Mouse (Mus musculus) cortical plate, adult 2 months (tissue): ENCODE data around the gene Pde9a.

Experiments
- CTCF ChIP-seq: fragments of 200-500 bp; IDR thresholded peaks from 2 replicates; pipeline ENCODE4 v1.5.1; 2011; ENCODE audit warnings: mild to moderate bottlenecking, control low read depth, low read length; ENCODE audit not compliant: insufficient read depth; ENCODE audit errors: extremely low read depth
- POLR2A ChIP-seq: fragments of 200-500 bp; IDR thresholded peaks from 2 replicates; pipeline ENCODE4 v1.6.1; 2011; ENCODE audit warnings: mild to moderate bottlenecking, low read length, control low read depth; ENCODE audit not compliant: insufficient read depth; ENCODE audit errors: extremely low read depth

DNA sequence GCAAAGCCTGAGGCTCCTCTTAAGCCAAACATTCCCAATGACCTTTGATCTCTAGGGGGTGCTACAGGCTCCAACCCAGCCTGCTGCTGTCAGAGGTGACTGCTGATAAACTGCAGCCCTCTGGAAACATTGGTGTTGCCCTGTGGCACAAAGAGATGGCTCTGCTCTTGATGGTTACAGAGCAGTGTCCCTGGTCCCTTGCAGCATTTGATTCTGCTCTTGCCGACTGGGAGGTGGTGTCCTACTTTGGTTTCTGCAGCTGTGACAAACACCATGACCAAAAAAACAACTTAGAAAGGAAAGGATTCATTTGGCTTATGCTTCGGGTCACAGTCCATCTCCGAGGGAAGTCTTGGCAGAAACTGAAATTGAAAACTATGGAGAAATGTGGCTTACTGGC lies 5.5 kb downstream of the Pde9a start:
- TF ChIP-seq POLR2A: no peak
- no peak for TF ChIP-seq CTCF
